Mouse (Mus musculus) myocyte (in vitro differentiated cells): Measurements from ENCODE around the gene Hes2. TPM values are rescaled to one million over a fixed set of nuclear protein-coding genes. Genes with fewer than 3 reads are reported as not detected.

Experiments
- H3K27me3 ChIP-seq: one replicate; pipeline ENCODE4 v1.6.1; 2011; ENCODE audit not compliant: control insufficient read depth, insufficient read depth, insufficient read length
- H3K36me3 ChIP-seq: one replicate; pipeline ENCODE4 v1.6.1; 2011; ENCODE audit not compliant: control insufficient read depth, insufficient read depth
- H3K4me2 ChIP-seq: one replicate; pipeline ENCODE4 v1.6.1; 2011; ENCODE audit warnings: low read depth, control low read depth
- H3K4me3 ChIP-seq: one replicate; pipeline ENCODE4 v1.5.1; 2011; ENCODE audit warnings: mild to moderate bottlenecking, control low read depth, moderate library complexity
- H3K79me2 ChIP-seq: one replicate; pipeline ENCODE4 v1.6.1; 2011; ENCODE audit not compliant: control insufficient read depth, insufficient read depth
- H3ac ChIP-seq: one replicate; pipeline ENCODE4 v1.6.1; 2011; ENCODE audit not compliant: control insufficient read depth, insufficient read length
- CEBPB ChIP-seq: IDR thresholded peaks from 2 replicates; pipeline ENCODE4 v1.6.1; 2011; ENCODE audit warnings: mild to moderate bottlenecking, moderate library complexity; ENCODE audit not compliant: poor library complexity, insufficient read depth, severe bottlenecking
- E2F4 ChIP-seq: IDR thresholded peaks from one replicate; pipeline ENCODE4 v1.6.1; 2011; ENCODE audit warnings: mild to moderate bottlenecking, control low read depth, moderate library complexity; ENCODE audit not compliant: insufficient read depth
- MAX ChIP-seq: IDR thresholded peaks from one replicate; pipeline ENCODE4 v1.6.1; 2011; ENCODE audit warnings: low read depth, mild to moderate bottlenecking, control low read depth
- MYOD1 ChIP-seq, 3 experiments: IDR thresholded peaks; one replicate each; pipeline ENCODE4 v1.6.1; 2011; ENCODE audit warnings: control low read depth in 2 of 3, low read depth in 2 of 3, mild to moderate bottlenecking in 2 of 3, moderate library complexity in 1 of 3; ENCODE audit not compliant: insufficient read length in 2 of 3, control insufficient read depth in 1 of 3
- MYOG ChIP-seq, 3 experiments: IDR thresholded peaks; one replicate each; pipeline ENCODE4 v1.6.1; 2011; ENCODE audit warnings: control low read depth in 2 of 3, low read depth in 2 of 3, mild to moderate bottlenecking in 2 of 3; ENCODE audit not compliant: insufficient read length in 2 of 3, control insufficient read depth in 1 of 3, insufficient read depth in 1 of 3
- POLR2A ChIP-seq: IDR thresholded peaks from one replicate; pipeline ENCODE4 v1.6.1; 2011; ENCODE audit warnings: low read depth, mild to moderate bottlenecking, control low read depth, moderate library complexity; ENCODE audit not compliant: insufficient read length
- POLR2AphosphoS2 ChIP-seq: IDR thresholded peaks from one replicate; pipeline ENCODE4 v1.6.1; 2011; ENCODE audit warnings: low read depth, control low read depth; ENCODE audit not compliant: insufficient read length
- REST ChIP-seq: IDR thresholded peaks from one replicate; pipeline ENCODE4 v1.6.1; 2011; ENCODE audit warnings: mild to moderate bottlenecking, control low read depth, moderate library complexity; ENCODE audit not compliant: insufficient read depth, insufficient read length
- SRF ChIP-seq: IDR thresholded peaks from one replicate; pipeline ENCODE4 v1.6.1; 2011; ENCODE audit warnings: low read depth; ENCODE audit not compliant: control insufficient read depth, insufficient read length
- TCF12 ChIP-seq: IDR thresholded peaks from one replicate; pipeline ENCODE4 v1.6.1; 2011; ENCODE audit warnings: mild to moderate bottlenecking, control low read depth; ENCODE audit not compliant: poor library complexity, insufficient read depth, severe bottlenecking
- TCF3 ChIP-seq: IDR thresholded peaks from one replicate; pipeline ENCODE4 v1.6.1; 2011; ENCODE audit warnings: low read depth, control low read depth; ENCODE audit not compliant: insufficient read length
- USF1 ChIP-seq: IDR thresholded peaks from one replicate; pipeline ENCODE4 v1.6.1; 2011; ENCODE audit warnings: low read depth, mild to moderate bottlenecking, control low read depth, moderate library complexity
- polyA plus RNA-seq: library from polyadenylated mRNA; unstranded; fragments of >200 nt; fragmentation: generic; extraction: Trizol; gene quantifications from one replicate; pipeline ENCODE4 v1.2.1, GENCODE M21; 2012; ENCODE audit warnings: missing spikeins

The Hes2 gene
- polyA plus RNA-seq, 1 experiment: not detected

DNA sequence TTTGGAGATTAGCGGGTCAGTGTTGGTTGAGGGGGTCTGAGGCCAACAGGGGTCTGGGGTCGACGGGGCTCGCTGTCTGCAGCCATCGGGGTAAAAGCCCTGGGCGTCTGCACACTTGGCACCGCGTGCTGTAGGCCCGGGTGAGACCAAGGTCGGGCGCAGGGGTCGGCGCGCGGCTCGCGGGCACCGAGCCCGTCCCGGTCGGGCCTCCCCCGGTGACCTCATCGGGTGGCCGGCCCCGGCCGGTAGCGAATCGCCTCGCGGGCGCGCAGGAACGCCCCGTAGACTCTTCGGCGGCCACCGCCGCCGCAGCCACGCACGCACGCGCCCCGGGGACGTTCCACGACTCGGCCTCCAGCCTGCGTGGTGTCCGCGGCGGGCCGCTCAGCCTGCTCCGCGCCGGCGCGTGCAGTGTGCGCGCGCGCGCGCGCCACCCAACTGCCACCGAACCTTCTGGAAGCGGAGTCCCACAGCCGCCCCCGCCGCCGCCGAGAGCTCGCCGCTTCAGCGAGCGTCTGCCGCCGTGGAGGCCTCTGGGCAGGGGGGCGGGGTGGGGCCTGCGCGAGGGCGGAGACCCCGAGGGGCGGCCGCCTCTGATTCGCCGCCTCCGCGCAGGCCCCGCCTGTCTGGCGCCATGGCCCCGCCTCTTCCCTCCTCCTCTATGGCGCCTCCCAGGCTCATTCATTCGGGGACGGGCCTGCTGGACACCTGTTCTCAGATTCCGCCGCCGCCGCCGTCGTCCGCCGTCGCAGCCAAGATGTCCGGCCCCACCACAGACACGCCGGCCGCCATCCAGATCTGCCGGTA is 19.1 kb downstream of the Hes2 start, which contains the start of gene Acot7:
Gene Acot7 (plus strand): TSS at position 598 of the 807 bp plus-strand sequence.
- H3K4me3 ChIP-seq: peak within 1 kb of the TSS; percentile 57
- H3K27me3 ChIP-seq: no peaks in the 10 kb centered on the region
- H3K4me2 ChIP-seq: peak within 1 kb of the TSS; percentile 77
- H3K36me3 ChIP-seq: peaks cover 5% of the 10 kb centered on the region
- peak; percentile 75 for TF ChIP-seq POLR2A
- no peak for TF ChIP-seq MAX
- TF ChIP-seq USF1: no peak
- TF ChIP-seq MYOG (IDR thresholded peaks at IDR 0.05; ENCODE audit: control insufficient read depth in 1 of 3, insufficient read depth in 1 of 3, insufficient read length in 2 of 3, low read depth in 2 of 3): peak in 2 of 3 experiments; percentile 74 to 81
- TF ChIP-seq SRF: no peak
- TF ChIP-seq MYOD1 (IDR thresholded peaks at IDR 0.05; ENCODE audit: control insufficient read depth in 1 of 3, insufficient read length in 2 of 3, low read depth in 2 of 3): peak in 2 of 3 experiments; percentile 69 to 85
- peak within 1 kb of the TSS; percentile 75 for H3ac ChIP-seq
- H3K79me2 ChIP-seq: peaks cover 45% of the 10 kb centered on the region

GRCm38 (mm10) chr4:152178344-152178864 is 19.7 kb downstream of the Hes2 start:
- Histone ChIP-seq H3K4me3 (peak overlapping the region; percentile 57), H3K27me3 (no peaks in the 10 kb centered on the region)
- TF ChIP-seq POLR2A: no peak
- TF ChIP-seq SRF: no peak
- no peak for TF ChIP-seq USF1
- no peak for TF ChIP-seq POLR2AphosphoS2
- no peak for TF ChIP-seq CEBPB
- no peak for TF ChIP-seq TCF3
- TF ChIP-seq MAX: no peak
- TF ChIP-seq E2F4: no peak
- no peak for TF ChIP-seq REST
- no peak for TF ChIP-seq TCF12

DNA sequence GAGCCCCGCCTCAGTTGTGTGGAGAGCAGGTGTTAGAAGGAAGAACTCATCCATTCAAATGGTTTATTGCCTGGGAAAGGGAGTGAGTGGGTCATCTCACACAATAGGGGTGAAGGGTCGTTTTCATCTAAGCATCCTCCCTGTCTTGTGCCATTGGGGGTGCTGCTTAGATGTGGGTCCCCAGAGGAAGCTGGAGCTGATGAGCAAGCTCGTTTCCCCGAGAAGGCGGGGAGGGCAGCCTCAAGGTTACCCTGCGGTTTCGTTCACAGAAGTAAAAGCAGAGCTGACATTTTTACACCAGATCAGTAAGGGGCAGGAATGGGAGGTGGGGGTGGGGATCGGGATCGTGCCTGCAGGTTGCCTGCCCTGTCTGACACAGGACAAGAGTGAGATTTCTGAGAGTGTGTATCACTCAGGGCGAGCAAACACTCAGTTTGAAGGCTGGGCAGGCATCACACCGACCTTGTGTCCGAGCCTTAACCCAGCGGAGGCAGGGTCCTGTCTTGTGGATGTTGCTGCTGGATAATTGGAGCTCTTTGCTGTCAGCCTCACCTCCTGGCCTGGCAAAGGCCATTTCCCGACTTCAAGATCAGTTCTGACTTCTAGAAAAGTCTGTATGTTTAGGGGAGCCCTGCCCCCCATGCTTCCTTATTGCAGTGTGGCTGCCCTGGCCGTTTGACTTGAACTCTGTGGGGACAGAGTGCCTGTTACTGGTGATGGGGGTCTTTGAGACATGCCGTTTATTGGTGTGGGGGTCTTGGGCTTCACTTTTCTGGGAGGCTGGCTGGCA is 20.4 kb downstream of the Hes2 start:
- Histone ChIP-seq H3ac (peak overlapping the region; percentile 75), H3K4me3 (peak overlapping the region; percentile 57), H3K36me3 (peaks cover 6% of the 10 kb centered on the region), H3K27me3 (no peaks in the 10 kb centered on the region), H3K4me2 (peak overlapping the region; percentile 77), H3K79me2 (peaks cover 53% of the 10 kb centered on the region)
- TF ChIP-seq POLR2AphosphoS2 (no peak), MAX (no peak), REST (no peak), TCF12 (no peak), SRF (no peak), E2F4 (no peak), MYOD1 (IDR thresholded peaks at IDR 0.05; ENCODE audit: control insufficient read depth in 1 of 3, insufficient read length in 2 of 3, low read depth in 2 of 3) (no peak), CEBPB (no peak), MYOG (IDR thresholded peaks at IDR 0.05; ENCODE audit: control insufficient read depth in 1 of 3, insufficient read depth in 1 of 3, insufficient read length in 2 of 3, low read depth in 2 of 3) (no peak), USF1 (no peak), TCF3 (no peak), POLR2A (no peak)

More at GRCm38 (mm10) chr4:152178344-152178864, 19.7 kb downstream of the Hes2 start:
- Histone ChIP-seq H3K4me2 (peak overlapping the region; percentile 77), H3K79me2 (peaks cover 50% of the 10 kb centered on the region), H3ac (peak overlapping the region; percentile 75), H3K36me3 (peaks cover 6% of the 10 kb centered on the region)

DNA sequence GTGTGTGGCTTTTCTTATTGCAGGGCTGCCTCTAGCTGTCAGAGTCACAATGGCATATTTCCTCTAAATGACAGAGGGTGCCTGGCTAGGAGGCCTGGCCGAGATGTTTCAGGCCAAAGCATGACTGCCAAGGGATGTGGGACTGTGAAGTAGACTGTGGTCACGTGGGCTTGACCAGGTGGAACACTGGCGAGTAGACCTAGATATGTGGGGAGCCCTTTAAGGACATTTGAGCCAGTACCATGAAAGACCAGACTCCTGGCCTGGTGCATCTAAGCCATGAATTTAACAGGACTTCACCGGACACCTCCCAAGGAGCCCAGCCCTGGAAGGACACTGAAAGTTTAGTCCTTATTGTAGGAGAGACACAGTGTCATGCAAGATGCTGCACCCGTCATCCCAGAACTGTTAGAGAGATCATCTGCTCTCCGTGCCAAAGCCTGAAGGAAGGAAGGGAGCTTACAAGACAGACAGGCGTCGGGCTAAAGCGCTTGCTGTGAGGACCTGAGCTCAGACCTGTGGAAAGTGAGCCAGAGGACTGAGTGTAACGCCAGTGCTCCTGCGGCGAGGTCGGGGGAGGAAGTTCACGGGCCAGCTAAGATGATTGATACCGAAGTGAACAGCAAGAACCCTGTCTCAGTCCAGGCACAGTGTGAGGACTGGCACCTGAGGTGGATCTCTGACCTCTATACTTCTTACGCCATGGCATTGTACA is 21.4 kb downstream of the Hes2 start:
- Histone ChIP-seq H3K79me2 (peaks cover 55% of the 10 kb centered on the region), H3K36me3 (peaks cover 6% of the 10 kb centered on the region), H3K4me3 (peak overlapping the region; percentile 57), H3K27me3 (no peaks in the 10 kb centered on the region), H3K4me2 (peak overlapping the region; percentile 77), H3ac (no peak overlapping the region)
- TF ChIP-seq MYOD1 (IDR thresholded peaks at IDR 0.05; ENCODE audit: control insufficient read depth in 1 of 3, insufficient read length in 2 of 3, low read depth in 2 of 3): no peak
- no peak for TF ChIP-seq CEBPB
- no peak for TF ChIP-seq E2F4
- TF ChIP-seq MAX: no peak
- TF ChIP-seq SRF: no peak
- no peak for TF ChIP-seq USF1
- TF ChIP-seq MYOG (IDR thresholded peaks at IDR 0.05; ENCODE audit: control insufficient read depth in 1 of 3, insufficient read depth in 1 of 3, insufficient read length in 2 of 3, low read depth in 2 of 3): no peak
- TF ChIP-seq TCF3: no peak
- TF ChIP-seq POLR2A: no peak
- TF ChIP-seq REST: no peak
